Mouse (Mus musculus) C2C12 (cell line): ENCODE results near the gene Bcas2.

ENCODE experiments used
- CTCF ChIP-seq: IDR thresholded peaks from one replicate; pipeline ENCODE4 v1.5.1; 2011; ENCODE audit not compliant: control insufficient read depth, insufficient read depth, insufficient read length
- FOSL1 ChIP-seq: IDR thresholded peaks from one replicate; pipeline ENCODE4 v1.8.0; 2011; ENCODE audit warnings: mild to moderate bottlenecking, low read length; ENCODE audit not compliant: poor library complexity, insufficient read depth, severe bottlenecking

- no peak for TF ChIP-seq CTCF
- TF ChIP-seq FOSL1: no peak
Measured at GRCm38 (mm10) chr3:103127177-103127576, 44.3 kb upstream of the Bcas2 start.
